Mouse (Mus musculus) liver, adult 2 months (tissue): ENCODE data around the gene Hc.

Source experiments
- CTCF ChIP-seq: fragments of 200-500 bp; IDR thresholded peaks from 2 replicates; pipeline ENCODE4 v1.5.1; 2011; ENCODE audit warnings: low read depth, low read length, control low read depth
- POLR2A ChIP-seq: fragments of 200-500 bp; IDR thresholded peaks from 2 replicates; pipeline ENCODE4 v1.6.1; 2011; ENCODE audit warnings: low read length, control low read depth; ENCODE audit not compliant: insufficient read depth; ENCODE audit errors: extremely low read depth

- no peak for TF ChIP-seq POLR2A
- TF ChIP-seq CTCF = no peak
Observed at GRCm38 (mm10) chr2:34966243-34966934, 94.8 kb downstream of the Hc start.
